Mouse (Mus musculus) c-Kit-positive CD71-negative TER-119-negative erythroid progenitor cells, embryonic 14.5 days (primary cell): ENCODE results near the gene Carmil2.
A peak's percentile ranks its signal among the peaks of the same experiment; 100 is the strongest.

Experiments
- DNase-seq: peaks from one replicate; pipeline ENCODE4 v3.0.0-alpha.2; 2013; ENCODE audit warnings: low read depth

Carmil2 gene

DNA sequence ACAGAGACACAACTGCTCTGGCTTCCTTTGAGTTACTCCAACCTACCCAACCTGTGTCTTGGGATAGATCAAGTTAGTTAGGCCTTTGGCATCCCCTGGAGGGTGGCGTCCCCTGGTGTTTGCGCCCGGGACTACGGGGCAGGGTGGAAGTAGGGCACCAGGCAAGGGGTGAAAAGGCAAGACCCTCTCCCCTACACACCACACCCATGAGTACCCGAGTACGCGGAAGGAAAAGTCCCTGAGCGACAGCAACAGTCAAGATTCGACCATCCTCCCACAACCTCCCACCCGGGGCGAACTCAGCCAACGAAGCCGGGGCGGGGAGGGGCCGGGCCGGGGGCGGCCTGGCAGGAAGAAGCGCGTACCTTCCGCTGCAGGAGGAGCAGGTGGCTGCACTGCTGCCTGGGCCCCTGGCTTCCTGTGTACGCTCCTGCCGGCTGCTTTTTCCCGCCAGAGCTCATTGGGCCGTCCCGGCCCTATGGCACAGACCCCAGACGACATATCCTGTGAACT is at the start of gene Carmil2:
TSS of gene Carmil2 (plus strand) at position 479 of the 513 bp plus-strand sequence.
- DNase-seq: peak; percentile 62

DNA sequence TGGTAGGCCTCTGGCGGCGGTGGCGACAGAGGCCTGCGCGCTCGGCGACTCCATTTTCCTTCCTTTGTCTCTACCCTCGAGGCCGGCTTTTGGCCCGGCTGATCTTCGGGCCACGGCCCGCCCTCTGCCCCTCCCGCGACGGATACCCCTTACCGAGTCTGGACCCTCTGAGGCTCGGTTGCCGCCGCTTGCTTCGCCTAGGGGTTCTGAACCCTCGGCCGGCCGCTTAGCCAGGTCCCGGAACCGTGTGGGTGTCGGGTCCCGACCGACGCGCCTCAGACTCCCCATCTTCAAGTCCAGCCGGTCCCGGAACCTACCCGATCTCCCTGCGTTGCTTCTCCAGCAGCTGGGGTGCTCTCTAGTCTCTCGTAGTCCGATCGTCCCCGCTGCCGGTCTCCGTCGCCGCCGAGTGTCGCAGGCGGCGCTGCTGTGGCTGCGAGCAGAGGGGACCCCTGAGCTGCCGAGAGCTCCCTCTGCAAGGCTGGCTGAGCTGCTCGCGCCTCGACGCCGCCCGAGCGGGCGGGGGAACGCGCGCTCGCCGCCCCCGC is 49.0 kb upstream of the Carmil2 start, which contains the start of gene Agrp:
TSS of gene Agrp (minus strand) at position 431 of the 548 bp plus-strand sequence.
- no peak for DNase-seq

DNA sequence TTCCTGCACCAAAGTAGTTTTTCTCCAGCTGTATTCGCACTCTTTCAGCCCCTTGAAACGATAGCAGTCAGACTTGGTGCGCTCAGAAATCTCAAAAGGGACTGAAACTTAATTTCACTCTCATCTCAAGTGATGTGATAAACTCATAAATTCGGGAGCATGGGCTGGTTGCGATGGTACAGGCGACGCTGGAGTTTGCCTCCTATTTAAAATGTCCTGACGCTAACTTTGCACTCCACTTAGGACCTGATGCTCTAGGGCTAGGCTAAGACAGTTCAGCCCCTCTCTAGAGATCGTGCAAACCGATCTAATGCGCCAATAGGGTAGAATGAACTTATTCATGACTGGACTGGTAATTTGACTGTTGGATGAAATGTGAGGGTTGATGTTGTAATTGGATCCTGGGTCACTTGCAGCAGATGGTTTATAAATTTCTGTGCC is 48.5 kb upstream of the Carmil2 start:
- no peak for DNase-seq

DNA sequence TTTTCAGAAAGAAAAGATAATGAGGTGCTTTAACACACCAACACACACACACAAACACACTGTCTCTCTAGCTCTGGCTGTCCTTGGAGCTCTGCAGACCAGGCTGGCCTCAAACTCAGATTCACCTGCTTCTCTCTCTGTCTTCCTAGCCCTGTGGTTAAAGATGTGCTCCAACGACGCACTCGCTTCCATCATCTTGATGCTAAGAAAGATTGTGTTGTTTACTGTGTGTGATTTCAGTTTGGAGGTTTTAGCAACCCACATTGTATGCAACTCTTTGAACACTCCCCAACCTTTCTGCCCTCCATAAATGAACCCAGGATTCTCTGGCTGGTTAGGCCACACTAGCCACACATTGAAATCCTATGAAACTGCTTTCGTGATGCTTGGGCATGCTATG is 47.6 kb upstream of the Carmil2 start:
- DNase-seq: no peak

DNA sequence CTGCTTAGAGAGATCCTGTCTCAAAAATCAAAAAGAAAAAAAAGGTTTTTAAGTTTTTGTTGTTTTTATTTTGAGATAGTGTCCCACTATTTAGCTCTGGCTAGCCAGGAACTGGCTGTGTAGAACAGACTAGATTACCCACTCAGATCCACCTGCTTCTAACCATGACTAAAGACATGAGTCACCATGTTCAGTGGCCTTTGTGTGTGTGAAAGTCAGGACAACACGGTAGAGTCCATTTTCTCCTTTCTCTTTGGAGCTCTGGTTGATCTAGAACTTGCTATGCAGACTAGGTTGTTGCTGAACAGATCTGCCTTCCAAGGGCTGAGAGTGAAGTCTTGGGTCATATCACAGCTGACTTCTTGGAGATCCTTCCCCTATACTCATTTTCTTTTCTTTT is 46.2 kb upstream of the Carmil2 start:
- DNase-seq: no peak

DNA sequence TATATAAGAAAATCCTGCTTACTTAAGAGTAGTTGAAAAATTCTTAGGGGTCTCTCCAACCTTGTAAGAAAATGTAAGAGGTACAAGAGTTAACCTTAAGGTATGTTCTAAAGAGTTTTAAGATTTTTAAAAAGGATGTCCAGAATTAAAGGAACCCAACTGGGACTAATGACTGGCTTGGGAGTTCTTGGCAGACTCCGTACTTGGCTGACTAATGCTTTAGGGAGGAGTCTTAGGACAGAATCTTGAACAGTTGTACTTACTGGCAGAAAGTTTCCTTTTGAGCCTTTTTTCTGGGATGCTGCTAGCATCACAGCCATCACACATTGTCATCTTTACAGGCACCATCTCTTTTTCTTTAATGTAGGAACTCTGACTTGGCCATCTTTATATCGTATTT is 45.6 kb upstream of the Carmil2 start:
- no peak for DNase-seq

DNA sequence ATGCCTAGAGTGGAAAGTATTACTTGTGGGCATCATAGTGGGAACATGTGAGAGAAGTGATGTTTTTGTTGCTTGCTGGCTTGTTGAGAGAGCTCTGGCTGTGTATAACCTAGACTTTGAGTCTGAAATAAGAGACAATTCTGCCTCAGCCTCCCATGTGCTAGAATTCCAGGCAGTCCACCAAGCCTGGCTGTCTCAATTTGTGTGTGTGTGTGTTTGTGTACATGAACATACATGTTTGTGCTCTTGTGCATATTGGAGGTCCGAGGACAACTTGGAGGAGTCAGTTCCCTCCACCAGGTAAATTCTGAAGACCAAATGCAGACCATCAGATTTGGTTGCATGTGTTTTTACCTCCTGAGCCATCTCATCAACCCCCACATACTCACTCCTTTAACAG is 40.9 kb upstream of the Carmil2 start:
- no peak for DNase-seq

DNA sequence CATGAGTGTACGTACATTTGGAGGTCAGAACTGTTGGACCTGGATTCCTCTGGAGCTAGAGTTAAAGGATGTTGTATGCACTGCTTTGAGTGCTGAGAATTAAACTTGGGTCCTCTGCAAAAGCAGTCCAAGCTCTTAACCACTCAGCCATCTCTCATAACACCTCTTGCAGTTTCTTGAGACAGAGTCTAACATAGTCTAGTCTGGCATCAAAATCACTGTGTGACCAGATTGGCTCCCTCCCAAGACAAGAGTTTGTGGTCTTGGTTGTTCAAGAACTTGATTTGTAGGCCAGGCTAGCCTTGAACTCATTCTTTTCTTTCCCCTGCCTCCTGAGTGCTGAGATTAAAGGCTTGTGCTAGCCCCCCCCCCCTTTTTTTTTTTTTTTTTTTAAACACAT is 37.1 kb upstream of the Carmil2 start:
- no peak for DNase-seq

DNA sequence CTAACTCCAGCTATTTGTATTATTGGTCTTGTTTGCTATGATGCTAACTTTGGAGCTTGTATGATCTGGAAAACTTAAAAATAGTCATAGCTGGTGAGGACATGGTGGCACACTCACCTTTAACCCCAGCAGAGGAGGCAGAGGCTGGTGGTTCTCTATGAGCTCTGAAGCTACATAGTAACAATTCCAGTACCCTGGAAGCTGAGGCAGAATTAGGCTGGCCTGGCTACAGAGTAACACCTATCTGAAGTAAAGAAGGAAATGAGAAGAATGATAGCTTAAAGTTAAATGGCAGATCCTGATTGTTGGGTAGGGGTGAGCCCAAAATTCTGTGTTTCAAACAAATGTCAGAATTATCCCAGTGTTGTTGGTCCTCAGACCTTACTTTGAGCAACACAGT is 28.4 kb upstream of the Carmil2 start:
- no peak for DNase-seq

DNA sequence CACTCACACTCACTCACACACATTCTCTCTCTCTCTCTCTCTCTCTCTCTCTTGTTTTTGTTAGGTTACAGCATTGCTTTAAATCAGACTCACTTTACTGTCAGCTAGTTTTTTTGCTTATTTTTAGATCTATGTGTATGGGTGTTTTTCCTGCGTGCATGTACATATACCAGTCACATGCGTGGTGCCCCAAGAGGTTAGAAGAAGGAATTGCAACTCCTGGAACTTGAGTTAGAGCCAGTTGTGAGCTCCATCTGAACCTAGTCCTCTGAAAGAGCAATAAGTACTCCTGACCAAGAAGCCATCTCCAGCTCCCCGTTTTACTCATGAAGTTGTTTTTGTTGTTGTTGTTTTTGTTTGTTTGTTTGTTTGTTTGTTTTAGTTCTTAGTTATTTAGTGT is 24.9 kb upstream of the Carmil2 start:
- no peak for DNase-seq

DNA sequence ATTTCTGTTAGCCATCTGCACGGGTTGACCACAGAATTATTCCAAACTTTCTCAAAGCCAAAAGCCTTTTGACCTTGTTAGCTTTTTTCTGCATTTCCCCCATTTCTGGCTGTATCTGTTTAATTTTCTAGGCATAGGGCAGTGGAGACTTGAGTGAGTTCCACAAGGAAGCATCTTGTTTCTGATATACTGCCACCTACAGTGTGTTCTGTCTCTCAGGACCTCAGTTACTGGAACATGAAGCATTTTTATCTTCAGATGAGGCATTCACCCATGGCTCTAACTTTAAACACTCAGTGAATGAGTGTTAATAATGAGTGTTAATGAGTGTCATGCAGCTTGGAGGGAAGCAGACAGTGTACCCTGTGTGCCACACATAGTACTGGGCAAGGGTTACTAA is 8.2 kb upstream of the Carmil2 start:
- no peak for DNase-seq

DNA sequence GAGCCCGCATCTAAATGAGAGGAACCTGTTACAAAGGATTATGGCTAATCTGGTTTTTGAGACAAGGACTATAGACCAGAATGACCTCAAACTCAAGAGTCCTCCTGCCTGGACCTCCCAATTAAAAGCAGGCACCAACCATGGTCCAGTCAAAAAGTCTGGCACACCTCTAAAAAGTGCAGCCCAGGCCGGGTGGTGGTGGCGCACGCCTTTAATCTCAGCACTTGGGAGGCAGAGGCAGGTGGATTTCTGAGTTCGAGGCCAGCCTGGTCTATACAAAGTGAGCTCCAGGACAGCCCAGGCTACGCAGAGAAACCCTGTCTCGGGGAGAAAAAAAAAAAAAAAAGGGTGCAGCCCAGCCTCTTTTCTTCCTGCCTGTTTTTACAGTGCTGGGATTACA is 749 bp upstream of the Carmil2 start:
- DNase-seq: no peak

DNA sequence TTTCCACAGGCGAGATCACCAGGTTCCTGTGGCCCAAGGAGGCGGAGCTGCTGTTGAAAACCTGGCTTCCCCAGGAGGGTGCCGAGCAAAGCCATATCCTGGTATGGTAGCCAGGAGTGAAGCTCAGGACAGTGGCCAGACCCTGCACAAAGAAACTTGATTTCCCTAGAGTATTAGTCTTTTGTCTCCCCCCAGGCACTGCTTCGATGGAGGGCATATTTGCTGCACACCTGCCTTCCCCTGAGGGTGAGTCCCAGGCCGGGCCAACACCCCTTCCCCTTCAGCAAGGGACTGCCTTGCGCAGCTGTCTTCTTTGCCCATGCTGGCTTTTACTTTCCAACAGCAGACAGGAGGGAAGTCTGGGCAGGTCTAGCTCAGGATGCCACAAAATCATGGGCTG is 477 bp downstream of the Carmil2 start:
- no peak for DNase-seq

DNA sequence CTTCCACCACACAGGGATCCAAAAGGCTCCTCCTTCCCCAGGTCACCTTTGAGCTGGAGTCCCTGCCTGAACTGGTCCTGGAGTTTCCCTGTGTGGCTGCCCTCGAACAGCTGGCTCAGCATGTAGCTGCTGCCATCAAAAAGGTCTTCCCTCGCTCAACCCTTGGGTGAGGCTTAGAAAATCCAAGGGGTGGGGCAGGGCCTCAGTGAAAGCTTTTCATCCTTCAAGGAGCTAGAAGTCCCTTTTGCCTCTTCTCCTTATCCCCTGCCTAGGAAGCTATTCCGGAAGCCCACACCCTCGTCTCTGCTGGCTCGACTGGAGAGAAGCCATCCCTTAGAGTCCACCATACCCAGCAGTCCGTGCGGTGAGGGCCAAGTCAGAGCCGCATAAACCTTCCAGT is 1.4 kb downstream of the Carmil2 start:
- no peak for DNase-seq

DNA sequence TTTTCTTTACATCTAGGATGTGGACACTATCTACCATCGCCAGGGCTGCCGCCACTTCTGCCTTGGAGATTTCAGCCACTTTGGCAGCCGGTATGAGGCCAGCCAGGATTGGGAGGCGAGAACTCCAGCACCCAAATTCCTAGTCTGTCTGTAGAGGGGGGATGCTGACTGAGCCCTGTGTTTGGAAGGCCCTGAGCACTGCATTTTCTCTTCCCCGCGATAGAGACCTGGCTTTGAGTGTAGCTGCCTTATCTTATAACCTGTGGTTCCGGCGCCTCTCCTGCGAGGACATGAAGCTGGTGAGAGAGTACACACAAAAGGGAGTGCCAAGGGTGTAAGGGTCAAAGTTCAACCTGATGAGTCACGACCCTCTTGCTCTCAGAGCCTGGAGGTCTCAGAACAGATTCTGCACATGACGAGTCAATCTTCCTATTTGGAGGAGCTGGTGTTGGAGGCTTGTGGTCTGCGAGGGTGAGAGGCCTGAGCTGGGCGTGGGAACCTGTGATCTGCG is 2.2 kb downstream of the Carmil2 start:
- no peak for DNase-seq

DNA sequence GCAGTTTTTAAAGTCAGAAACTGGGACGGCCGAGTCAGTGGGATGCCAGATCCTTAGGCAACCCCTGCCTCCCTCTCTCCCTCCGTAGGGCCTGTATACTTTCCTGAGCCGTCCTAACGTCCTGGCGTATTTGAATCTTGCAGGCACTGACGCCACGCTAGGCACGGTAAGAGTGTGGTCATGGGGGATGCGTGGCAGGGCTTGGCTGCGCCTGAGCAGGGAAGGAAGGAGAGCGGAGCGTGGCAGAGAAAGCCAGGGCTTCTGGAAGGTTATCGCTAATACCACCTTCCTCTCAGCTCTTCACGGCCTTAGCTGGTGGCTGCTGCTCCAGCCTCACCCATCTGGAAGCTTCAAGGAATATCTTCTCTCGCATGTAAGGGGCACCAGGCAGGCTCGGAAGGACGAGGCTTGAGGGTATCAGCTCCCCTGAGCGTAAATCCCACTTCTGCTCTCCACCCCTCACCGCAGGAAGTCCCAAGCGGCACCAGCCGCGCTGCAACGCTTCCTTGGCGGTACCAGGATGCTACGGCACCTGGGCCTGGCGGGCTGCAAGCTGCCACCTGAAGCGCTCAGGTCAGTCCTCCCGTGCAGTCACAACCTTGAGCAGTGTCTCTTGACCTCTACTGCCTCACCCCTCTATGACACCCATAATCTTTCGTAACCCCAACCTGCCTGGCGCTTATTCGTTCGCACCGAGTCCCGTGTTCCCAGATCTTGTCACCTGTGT is 3.3 kb downstream of the Carmil2 start:
- DNase-seq: no peak

DNA sequence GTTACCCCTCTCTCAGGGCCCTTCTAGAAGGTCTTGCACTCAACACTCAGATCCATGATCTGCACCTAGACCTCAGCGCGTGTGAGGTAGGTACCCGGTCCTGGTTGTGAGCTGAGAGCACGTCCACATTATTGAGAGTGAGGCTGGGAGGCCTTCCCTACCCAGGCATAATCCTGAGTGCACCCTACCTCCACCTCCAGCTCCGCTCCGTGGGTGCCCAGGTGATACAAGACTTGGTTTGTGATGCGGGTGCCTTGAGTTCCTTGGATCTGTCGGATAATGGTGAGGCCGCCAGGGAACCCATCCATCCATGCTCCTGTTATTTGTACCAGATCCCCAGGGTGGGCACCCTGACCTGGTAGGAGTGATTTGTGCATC is 3.9 kb downstream of the Carmil2 start:
- no peak for DNase-seq

DNA sequence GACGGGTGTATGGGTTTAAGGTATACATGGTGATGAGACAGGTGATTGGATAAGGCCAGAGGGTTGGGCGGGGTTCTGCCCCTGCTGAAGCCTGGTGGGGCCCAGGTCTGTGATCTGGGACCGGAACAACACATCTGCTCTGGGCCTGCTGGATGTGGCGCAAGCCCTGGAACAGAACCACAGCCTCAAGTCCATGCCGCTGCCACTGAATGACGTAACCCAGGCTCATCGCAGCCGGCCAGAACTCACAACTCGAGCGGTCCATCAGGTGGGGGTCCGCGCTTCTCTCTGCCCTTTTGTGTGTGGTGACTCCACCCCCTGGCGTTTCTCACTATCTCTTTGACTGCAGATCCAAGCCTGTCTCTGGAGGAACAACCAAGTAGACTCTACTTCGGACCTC is 4.9 kb downstream of the Carmil2 start:
- DNase-seq: no peak

DNA sequence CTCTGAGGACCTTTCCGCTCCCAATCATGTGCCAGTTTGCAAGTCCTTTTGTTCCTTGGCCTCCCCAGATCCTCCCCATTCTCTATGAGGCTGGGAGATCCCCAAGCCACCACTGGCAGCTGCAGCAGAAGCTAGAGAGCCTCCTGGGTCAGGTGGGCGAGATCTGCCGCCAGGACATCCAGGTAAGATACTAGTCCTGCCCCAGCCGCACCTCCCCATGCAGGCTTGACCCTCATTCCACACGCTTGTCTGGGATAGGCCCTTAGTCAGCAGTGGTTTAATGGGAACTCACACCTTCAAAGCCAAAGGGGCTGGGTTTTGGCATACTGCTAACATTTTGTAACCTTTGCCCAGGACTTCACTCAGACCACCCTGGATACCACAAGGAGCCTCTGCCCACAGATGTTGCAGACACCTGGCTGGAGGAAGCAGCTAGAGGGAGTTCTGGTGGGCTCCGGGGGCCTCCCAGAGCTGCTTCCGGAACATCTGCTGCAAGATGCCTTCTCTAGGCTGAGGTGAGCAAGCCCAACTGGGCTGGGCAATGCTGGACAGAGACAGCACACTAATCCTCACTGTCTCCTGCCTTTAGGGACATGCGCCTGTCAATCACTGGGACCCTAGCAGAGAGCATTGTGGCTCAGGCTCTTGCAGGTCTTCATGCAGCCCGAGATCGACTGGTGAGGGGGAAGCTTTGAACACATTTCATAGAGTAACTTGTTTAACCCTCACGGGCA is 6.5 kb downstream of the Carmil2 start:
- no peak for DNase-seq

DNA sequence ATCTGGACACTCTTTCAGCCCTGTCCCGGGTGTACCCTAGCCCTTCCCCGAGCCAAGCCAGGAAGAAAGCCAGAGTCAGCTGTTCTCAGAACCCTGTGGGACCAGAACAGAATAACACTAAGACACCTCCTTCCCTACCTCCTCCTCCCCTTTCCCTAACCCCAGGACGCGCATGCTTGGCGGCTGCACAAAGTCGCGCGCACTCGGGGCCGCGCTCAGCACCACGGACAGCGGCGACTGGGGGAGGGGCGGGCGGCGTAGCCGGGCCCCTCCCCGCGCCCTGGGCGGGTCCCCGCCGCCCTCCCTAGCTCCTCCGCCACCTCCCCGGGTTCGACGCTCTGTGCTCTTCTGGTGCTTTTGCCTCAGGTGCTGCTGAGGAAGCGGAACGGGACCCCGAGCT is 7.6 kb downstream of the Carmil2 start:
- DNase-seq: peak; percentile 39

DNA sequence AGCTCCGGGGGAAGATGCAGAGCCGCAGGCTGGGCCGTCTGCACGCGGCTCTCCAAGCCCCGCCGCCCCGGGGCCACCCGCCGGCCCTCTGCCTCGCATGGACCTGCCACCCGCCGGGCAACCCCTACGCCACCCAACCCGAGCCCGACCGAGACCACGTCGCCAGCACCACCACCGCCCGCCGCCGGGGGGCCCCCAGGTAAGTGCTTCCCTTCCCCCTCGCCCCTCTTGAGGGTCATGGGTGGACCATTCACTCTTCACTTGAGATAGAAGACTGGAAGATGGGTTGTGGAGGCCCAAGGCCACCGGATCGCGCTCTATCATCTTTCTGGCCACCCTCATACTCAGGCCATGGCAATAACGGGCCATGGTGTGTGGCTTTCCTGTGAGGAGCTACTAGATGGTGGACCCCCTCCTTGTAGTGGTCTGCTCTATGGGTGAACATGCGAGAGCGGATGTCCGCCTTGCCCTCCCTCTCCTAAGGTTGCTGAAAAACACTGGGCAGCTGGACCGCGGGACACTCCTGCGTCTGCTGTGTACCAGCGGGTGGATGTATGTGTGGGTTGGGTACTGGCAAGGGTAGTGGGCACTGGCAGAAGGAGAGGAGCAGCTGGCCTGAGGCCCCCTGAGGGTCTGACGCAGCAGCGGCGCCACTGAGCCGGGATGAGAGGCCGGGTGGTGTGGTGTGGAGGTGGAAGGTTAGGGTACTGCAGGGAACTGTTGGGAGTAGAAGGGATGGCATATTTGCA is 8.2 kb downstream of the Carmil2 start:
- no peak for DNase-seq

DNA sequence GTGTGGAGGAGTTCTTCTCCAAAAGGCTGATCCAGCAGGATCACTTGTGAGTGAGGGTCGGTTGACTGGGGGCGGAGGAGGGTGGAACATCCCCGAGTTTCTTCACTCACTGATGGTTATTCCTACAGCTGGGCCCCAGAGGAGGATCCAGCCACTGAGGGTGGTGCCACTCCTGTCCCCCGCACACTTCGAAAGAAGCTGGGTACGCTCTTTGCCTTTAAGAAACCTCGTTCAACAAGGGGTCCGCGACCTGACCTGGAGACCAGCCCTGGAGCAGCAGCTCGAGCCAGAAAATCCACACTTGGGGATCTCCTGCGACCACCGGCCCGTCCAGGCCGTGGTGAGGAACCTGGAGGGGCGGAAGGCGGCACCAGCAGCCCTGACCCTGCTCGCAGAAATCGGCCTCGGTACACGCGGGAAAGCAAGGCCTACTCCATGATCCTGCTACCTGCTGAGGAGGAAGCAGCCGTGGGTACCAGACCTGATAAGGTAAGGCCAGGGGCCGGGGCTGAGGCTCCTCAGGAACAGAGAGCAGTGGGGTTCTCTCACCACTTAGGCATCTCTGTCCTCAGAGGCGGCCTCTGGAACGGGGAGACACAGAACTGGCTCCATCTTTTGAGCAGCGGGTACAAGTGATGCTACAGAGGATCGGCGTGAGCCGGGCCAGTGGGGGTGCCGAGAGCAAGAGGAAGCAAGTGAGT is 9.2 kb downstream of the Carmil2 start:
- no peak for DNase-seq
